Comparison of ENCODE assay signal across 26 mouse cellular contexts in the genomic region with DNA sequence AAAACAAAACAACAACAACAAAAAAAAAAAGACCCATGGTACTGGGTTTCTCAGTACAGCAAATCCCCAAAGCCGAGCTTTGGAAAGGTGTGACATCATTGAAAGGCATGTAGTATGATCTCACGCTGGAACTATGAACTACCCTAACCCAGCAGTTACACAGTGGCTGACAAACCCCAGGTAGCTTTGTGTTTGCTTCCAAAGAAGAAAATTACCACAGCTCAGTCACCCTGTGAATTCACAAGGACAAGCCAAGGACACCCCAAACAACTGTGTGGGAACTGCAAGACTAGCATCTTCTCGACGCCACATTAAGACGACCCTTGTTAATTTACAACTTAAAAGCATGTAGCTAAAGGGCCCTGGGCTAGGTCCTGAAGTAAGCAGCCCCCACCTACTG. TPM values are rescaled to one million over a fixed set of nuclear protein-coding genes. Genes with fewer than 3 reads are reported as not detected.
DNase-seq lines count a peak whose midpoint lies in the region; ATAC-seq and TF ChIP-seq lines count a peak whose summit lies in the region.
"Had no signal": no experiment of that assay in that cellular context is flagged by ENCODE, and none has a peak within 500 bp of the region (broad histone marks: within the 10 kb centered on the region; RNA-seq: fewer than 3 reads in every experiment).

No protein-coding gene starts in this region.

- no peak overlapping the region for H3K9ac ChIP-seq in kidney, postnatal 0 days (ENCODE audit: low read depth, low read length)
- H3K9ac ChIP-seq in heart, embryonic 11.5 days (ENCODE audit: low read depth, low read length) = no peak overlapping the region
- H3K9ac ChIP-seq: forebrain, embryonic 12.5 days; heart, embryonic 15.5 days; intestine, embryonic 15.5 days; liver, embryonic 14.5 days had no signal

- H3K9me3 ChIP-seq in E14TG2a.4 (ENCODE audit: low read length) = no peaks in the 10 kb centered on the region
- no peaks in the 10 kb centered on the region for H3K9me3 ChIP-seq in kidney, postnatal 0 days (replicated peaks; ENCODE audit: low read length)
- H3K9me3 ChIP-seq in heart, embryonic 11.5 days (replicated peaks; ENCODE audit: control insufficient read depth, low read length) = no peaks in the 10 kb centered on the region
- H3K9me3 ChIP-seq: forebrain, embryonic 12.5 days; G1E; heart, embryonic 15.5 days; intestine, embryonic 15.5 days had no signal

- no peaks in the 10 kb centered on the region for H3K36me3 ChIP-seq in E14TG2a.4 (ENCODE audit: insufficient read depth, low read length)
- H3K36me3 ChIP-seq in kidney, adult 2 months (ENCODE audit: control insufficient read depth, insufficient read depth, low read length) = no peaks in the 10 kb centered on the region; the same call in 1 of the 2 replicates
- H3K36me3 ChIP-seq in kidney, postnatal 0 days (ENCODE audit: insufficient read depth, low read length) = 0 out of 2 replicates have a peak, but pooled peaks cover 4% of the 10 kb centered on the region
- no peaks in the 10 kb centered on the region for H3K36me3 ChIP-seq in heart, embryonic 11.5 days (ENCODE audit: control insufficient read depth, insufficient read depth, low read length)
- H3K36me3 ChIP-seq: forebrain, embryonic 12.5 days; G1E; heart, embryonic 15.5 days; intestine, embryonic 15.5 days had no signal

- no peak overlapping the region for H3K4me2 ChIP-seq in kidney, postnatal 0 days (ENCODE audit: low read length)
- H3K4me2 ChIP-seq in heart, embryonic 11.5 days = no peak overlapping the region
- H3K4me2 ChIP-seq: forebrain, embryonic 12.5 days; heart, embryonic 15.5 days; intestine, embryonic 15.5 days had no signal

- no peak for TF ChIP-seq CTCF in E14TG2a.4 (conservative IDR thresholded peaks at IDR 0.05; ENCODE audit: low read length)
- no peak for TF ChIP-seq CTCF in kidney, adult 2 months (conservative IDR thresholded peaks at IDR 0.05; ENCODE audit: insufficient read depth, insufficient read length, low read depth, low read length)
- no peak for TF ChIP-seq CTCF in kidney, postnatal 0 days (IDR thresholded peaks at IDR 0.05; ENCODE audit: low read depth)

- 33% methylated on average over 5 of the region's 5 CpGs for WGBS in kidney, adult 2 months
- 39% methylated on average over 5 of the region's 5 CpGs for WGBS in kidney, postnatal 0 days
- 55% methylated on average over 5 of the region's 5 CpGs for WGBS in heart, embryonic 11.5 days (ENCODE audit: insufficient replicate concordance)

- H3K4me3 ChIP-seq in E14TG2a.4 (replicated peaks; ENCODE audit: low read length) = 0 out of 2 replicates have a peak overlapping the region, but pooled peaks have one; percentile 10
- H3K4me3 ChIP-seq in kidney, adult 2 months (ENCODE audit: insufficient read depth, low read depth, low read length) = no peak overlapping the region
- H3K4me3 ChIP-seq in kidney, postnatal 0 days (replicated peaks; ENCODE audit: low read depth, low read length) = no peak overlapping the region
- H3K4me3 ChIP-seq in heart, embryonic 11.5 days (ENCODE audit: low read depth, low read length) = no peak overlapping the region
- H3K4me3 ChIP-seq: erythroblast, embryonic 14.5 days; forebrain, embryonic 12.5 days; heart, embryonic 15.5 days; intestine, embryonic 15.5 days had no signal

- H3K27ac ChIP-seq in kidney, adult 2 months (ENCODE audit: insufficient read depth, low read depth, low read length) = peak overlapping the region; percentile 74
- H3K27ac ChIP-seq in kidney, postnatal 0 days = 0 out of 2 replicates have a peak overlapping the region, but pooled peaks have one; percentile 27
- H3K27ac ChIP-seq in heart, embryonic 11.5 days (ENCODE audit: low read depth, low read length) = no peak overlapping the region
- H3K27ac ChIP-seq: forebrain, embryonic 12.5 days; heart, embryonic 15.5 days; hindbrain, postnatal 0 days; intestine, embryonic 15.5 days; liver, embryonic 14.5 days had no signal

- H3K4me1 ChIP-seq in E14TG2a.4 (replicated peaks; ENCODE audit: low read depth, low read length) = peaks cover 63% of the 10 kb centered on the region
- H3K4me1 ChIP-seq in kidney, adult 2 months (ENCODE audit: control insufficient read depth, insufficient read depth, low read length) = peaks cover 17% of the 10 kb centered on the region
- 0 out of 2 replicates have a peak, but pooled peaks cover 8% of the 10 kb centered on the region for H3K4me1 ChIP-seq in kidney, postnatal 0 days (replicated peaks; ENCODE audit: insufficient read depth, low read length)
- no peaks in the 10 kb centered on the region for H3K4me1 ChIP-seq in heart, embryonic 11.5 days (ENCODE audit: control insufficient read depth, insufficient read depth, low read length)
- H3K4me1 ChIP-seq: forebrain, embryonic 12.5 days; heart, embryonic 15.5 days; intestine, embryonic 15.5 days had no signal

- H3K27me3 ChIP-seq in E14TG2a.4 (ENCODE audit: insufficient read depth, low read length) = peaks cover 8% of the 10 kb centered on the region
- no peaks in the 10 kb centered on the region for H3K27me3 ChIP-seq in kidney, adult 2 months (replicated peaks; ENCODE audit: control insufficient read depth, insufficient read depth, low read length)
- no peaks in the 10 kb centered on the region for H3K27me3 ChIP-seq in kidney, postnatal 0 days (ENCODE audit: insufficient read depth, low read length)
- no peaks in the 10 kb centered on the region for H3K27me3 ChIP-seq in heart, embryonic 11.5 days (ENCODE audit: control insufficient read depth, insufficient read depth, low read length)
- H3K27me3 ChIP-seq: forebrain, embryonic 12.5 days; heart, embryonic 15.5 days; intestine, embryonic 15.5 days had no signal

- DNase-seq in ES-CJ7 (ENCODE audit: low read depth, low spot score) = peak; percentile 65
- DNase-seq in kidney, adult 2 months = peak; percentile 63
- no peak for DNase-seq in kidney, postnatal 0 days (ENCODE audit: low spot score)
- DNase-seq in layer of hippocampus, adult 18-20 months (ENCODE audit: low spot score in 2 of 2) = no peak
- DNase-seq: adrenal gland, adult 2 months; adrenal gland, postnatal 36 days; B cell, adult 2 months; cerebellum, adult 18-20 months; cerebellum, postnatal 10 days; gastrocnemius, postnatal 14 days; layer of hippocampus, postnatal 36 days; left cerebral cortex, postnatal 4 days; liver; lung, adult 2 months; lung, postnatal 10 days; right cerebral cortex, postnatal 4 days had no signal

- ATAC-seq in kidney, postnatal 0 days (replicated peaks; ENCODE audit: low FRiP score, low read depth) = no peak; the same call in 1 of the 2 replicates
- ATAC-seq in heart, embryonic 11.5 days (replicated peaks; ENCODE audit: insufficient number of reproducible peaks, low FRiP score, low TSS enrichment) = no peak
- ATAC-seq: activated CD4-positive, CD25-positive, alpha-beta regulatory T cell, adult 4 months; hindbrain, postnatal 0 days; intestine, embryonic 15.5 days had no signal

- TF ChIP-seq POLR2A in kidney, adult 2 months (IDR thresholded peaks at IDR 0.05; ENCODE audit: low read depth, low read length) = no peak

RNA-seq across cellular contexts. Expression of a gene that starts 30.4 kb away (rescaled TPM):
- 23.7 and 28.7 TPM in 2 replicates for polyA plus RNA-seq in kidney, adult 2 months (2012; rRNA removed)
- 6.0 and 7.1 TPM in 2 replicates for polyA plus RNA-seq in kidney, postnatal 0 days (2015; fragmentation: Nextera tagmentation; extraction: Ambion mirVana)
- total RNA-seq in layer of hippocampus, adult 18-20 months (2021) = 10 to 100 TPM; 25.0 to 30.6 TPM
- 0.49 and 1.3 TPM in 2 replicates for polyA plus RNA-seq in heart, embryonic 11.5 days (2014; fragmentation: Nextera tagmentation; extraction: Ambion mirVana)
- polyA plus RNA-seq: G1E had no signal

Comparison
In these comparisons a context has a peak if more than half of its experiments do, and no peak if none do; other contexts are left out.
1. DNase-seq: peak in ES-CJ7 (single experiment) and kidney, adult 2 months (single experiment); none in kidney, postnatal 0 days (single experiment) and layer of hippocampus, adult 18-20 months (0 of 2).